Mouse (Mus musculus) bone marrow, adult 2 months (tissue): ENCODE results near the gene Dock3.

Experiments
- CTCF ChIP-seq: fragments of 200-500 bp; IDR thresholded peaks from 2 replicates; pipeline ENCODE4 v1.5.1; 2011; ENCODE audit warnings: low read length, control low read depth; ENCODE audit not compliant: control insufficient read depth, insufficient read depth
- POLR2A ChIP-seq: fragments of 200-500 bp; IDR thresholded peaks from 2 replicates; pipeline ENCODE4 v1.6.1; 2011; ENCODE audit warnings: low read depth, mild to moderate bottlenecking, control low read depth, low read length, borderline replicate concordance; ENCODE audit not compliant: control insufficient read depth

GRCm38 (mm10) chr9:107164825-107165224, 66.9 kb downstream of the Dock3 start:
- TF ChIP-seq CTCF, result no peak
- no peak for TF ChIP-seq POLR2A
